Comparison of ENCODE assay signal across 23 mouse cellular contexts in the genomic region with DNA sequence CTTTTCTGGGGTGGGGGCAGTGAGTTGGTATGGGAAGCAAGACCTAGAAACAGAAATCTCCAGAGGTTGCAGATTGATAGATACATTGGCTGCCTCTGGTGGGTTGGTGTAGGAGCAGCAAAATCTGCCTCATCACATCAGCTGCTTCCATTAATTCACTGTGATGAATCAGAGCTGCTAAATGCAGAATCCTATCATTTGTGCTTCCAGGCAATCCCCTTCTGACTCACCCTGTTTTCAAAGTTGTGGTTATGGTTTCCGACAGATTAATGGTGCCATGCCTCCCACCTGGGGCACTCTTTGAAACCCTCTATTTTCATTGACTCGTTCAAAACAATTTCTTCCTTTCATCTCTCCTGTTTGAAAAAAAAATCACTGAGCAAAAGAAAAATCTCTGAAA.
DNase-seq lines count a peak whose midpoint lies in the region; ATAC-seq and TF ChIP-seq lines count a peak whose summit lies in the region.
"Had no signal": no experiment of that assay in that cellular context is flagged by ENCODE, and none has a peak within 500 bp of the region (broad histone marks: within the 10 kb centered on the region; RNA-seq: fewer than 3 reads in every experiment).

No protein-coding gene starts in this region.

- no peaks in the 10 kb centered on the region for H3K4me1 ChIP-seq in forebrain, postnatal 0 days (ENCODE audit: insufficient read depth)
- H3K4me1 ChIP-seq: embryonic facial prominence, embryonic 12.5 days; liver, embryonic 15.5 days; midbrain, embryonic 12.5 days had no signal

- DNase-seq in frontal cortex, adult 2 months (ENCODE audit: extremely low spot score in 1 of 2, low spot score in 1 of 2): peak; percentile 14 to 62
- DNase-seq in frontal cortex, postnatal 10 days (ENCODE audit: low spot score in 2 of 2): no peak
- DNase-seq in left cerebral cortex, adult 9 months (ENCODE audit: low spot score in 2 of 2): peak; percentile 13 to 37
- no peak for DNase-seq in left cerebral cortex, postnatal 36 days (ENCODE audit: low spot score in 2 of 2)
- DNase-seq in MN1 (ENCODE audit: low spot score): peak; percentile 16
- DNase-seq in left cerebral cortex, postnatal 25 days (ENCODE audit: low spot score in 2 of 2): peak; percentile 4 to 53
- DNase-seq in forebrain, postnatal 0 days: no peak
- no peak for DNase-seq in ovary, postnatal 36 days (ENCODE audit: low spot score)
- DNase-seq: adrenal gland, adult 8-10 months; cerebellum, adult 9-11 months; gastrocnemius, postnatal 25 days; heart, adult 2 months; heart, postnatal 36 days; kidney, adult 8-10 months; kidney, postnatal 25 days; thymus, adult 18-20 months had no signal

- 58% methylated on average over 2 of the region's 2 CpGs for WGBS in forebrain, postnatal 0 days

- H3K9me3 ChIP-seq in forebrain, postnatal 0 days (ENCODE audit: low read length): no peaks in the 10 kb centered on the region
- H3K9me3 ChIP-seq: embryonic facial prominence, embryonic 12.5 days; liver, embryonic 15.5 days; midbrain, embryonic 12.5 days had no signal

- H3K27me3 ChIP-seq in forebrain, postnatal 0 days (ENCODE audit: insufficient read depth, low read length): no peaks in the 10 kb centered on the region
- H3K27me3 ChIP-seq: embryonic facial prominence, embryonic 12.5 days; liver, embryonic 15.5 days; midbrain, embryonic 12.5 days had no signal

- TF ChIP-seq CTCF in forebrain, postnatal 0 days (IDR thresholded peaks at IDR 0.05; ENCODE audit: low read depth): no peak

- no peaks in the 10 kb centered on the region for H3K36me3 ChIP-seq in forebrain, postnatal 0 days (ENCODE audit: insufficient read depth)
- H3K36me3 ChIP-seq: embryonic facial prominence, embryonic 12.5 days; liver, embryonic 15.5 days; midbrain, embryonic 12.5 days had no signal

- no peak overlapping the region for H3K27ac ChIP-seq in forebrain, postnatal 0 days (ENCODE audit: low read depth, low read length)
- H3K27ac ChIP-seq: embryonic facial prominence, embryonic 12.5 days; heart, adult 2 months; hindbrain, embryonic 14.5 days; liver, embryonic 15.5 days; midbrain, embryonic 12.5 days had no signal

- H3K4me2 ChIP-seq in forebrain, postnatal 0 days (ENCODE audit: low read depth): no peak overlapping the region
- H3K4me2 ChIP-seq: embryonic facial prominence, embryonic 12.5 days; hindbrain, embryonic 14.5 days; liver, embryonic 15.5 days; midbrain, embryonic 12.5 days had no signal

- ATAC-seq in forebrain, postnatal 0 days: no peak
- ATAC-seq: forebrain, embryonic 14.5 days; lung, postnatal 0 days had no signal

- intact Hi-C loops in left cerebral cortex, postnatal 36 days (cut with DNase I): no loop called here
- intact Hi-C loops in left cerebral cortex, postnatal 25 days (cut with DNase I): no loop called here

- H3K4me3 ChIP-seq in forebrain, postnatal 0 days (ENCODE audit: low read depth, low read length): no peak overlapping the region
- H3K4me3 ChIP-seq: embryonic facial prominence, embryonic 12.5 days; heart, adult 2 months; liver, embryonic 15.5 days; midbrain, embryonic 12.5 days; myocyte had no signal

- no peak overlapping the region for H3K9ac ChIP-seq in forebrain, postnatal 0 days
- H3K9ac ChIP-seq: embryonic facial prominence, embryonic 12.5 days; hindbrain, embryonic 14.5 days; liver, embryonic 15.5 days; midbrain, embryonic 12.5 days had no signal

Comparison
In these comparisons a context has a peak if more than half of its experiments do, and no peak if none do; other contexts are left out.
1. DNase-seq: peak in frontal cortex, adult 2 months (2 of 2), left cerebral cortex, adult 9 months (2 of 2), MN1 (single experiment) and left cerebral cortex, postnatal 25 days (2 of 2); none in frontal cortex, postnatal 10 days (0 of 2), left cerebral cortex, postnatal 36 days (0 of 2), forebrain, postnatal 0 days (single experiment) and ovary, postnatal 36 days (single experiment).